Mouse (Mus musculus): ENCODE results near the gene Rnf169. TPM values are rescaled to one million over a fixed set of nuclear protein-coding genes. Genes with fewer than 3 reads are reported as not detected.

Rnf169 gene
- polyA plus RNA-seq, 1 experiment from 2014 or later = 6.4 TPM

DNA sequence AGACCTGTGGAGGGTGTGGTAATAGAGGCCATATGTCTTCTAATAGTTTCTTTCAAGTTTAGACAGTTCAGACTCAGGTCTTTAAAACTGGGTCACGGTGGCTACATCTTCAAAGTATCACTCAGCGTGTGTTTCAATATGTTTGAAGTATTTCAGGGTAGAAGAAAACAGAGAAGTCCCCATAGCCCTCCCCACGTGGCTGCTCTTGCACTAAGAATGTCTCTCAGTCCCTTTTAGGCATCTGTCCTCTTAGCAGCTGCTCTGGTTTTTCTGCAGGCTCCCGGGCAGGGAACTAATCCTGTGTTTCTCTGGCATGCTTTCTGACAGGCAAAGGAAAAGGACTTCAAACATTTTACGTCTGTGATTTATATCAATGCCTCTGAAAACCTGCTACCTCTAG, 104.4 kb downstream of the Rnf169 start:
- no peak for ATAC-seq (ENCODE audit: low FRiP score, low read depth)
- 26% methylated on average over 5 of the region's 5 CpGs for WGBS
- H3K4me3 ChIP-seq = no peak overlapping the region
- H3K4me1 ChIP-seq = no peaks in the 10 kb centered on the region
- no peaks in the 10 kb centered on the region for H3K36me3 ChIP-seq
- H3K9me3 ChIP-seq = no peaks in the 10 kb centered on the region
- no peak overlapping the region for H3K9ac ChIP-seq
- no peak overlapping the region for H3K27ac ChIP-seq
- no peaks in the 10 kb centered on the region for H3K27me3 ChIP-seq
- no peak overlapping the region for H3K4me2 ChIP-seq (replicated peaks)

DNA sequence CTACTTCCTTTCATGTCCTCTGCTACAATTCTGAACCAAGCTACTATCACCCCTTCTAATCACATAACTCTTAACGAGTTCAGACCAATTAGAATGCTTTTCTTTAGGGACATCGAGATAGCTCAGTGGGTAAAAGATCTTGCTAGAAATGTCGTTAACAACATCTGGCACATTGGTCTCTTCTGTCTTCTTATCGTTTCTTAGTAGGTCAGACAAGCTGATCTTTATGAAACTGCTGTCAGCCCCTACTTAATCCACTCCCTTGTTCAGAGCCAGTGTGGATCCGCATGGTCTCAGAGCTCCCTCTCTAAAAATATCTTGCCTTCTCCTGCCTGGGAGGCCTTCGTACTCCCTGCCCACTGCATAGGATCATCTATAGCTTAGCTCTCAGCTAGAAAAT, 106.3 kb downstream of the Rnf169 start:
- no peaks in the 10 kb centered on the region for H3K27me3 ChIP-seq
- ATAC-seq (ENCODE audit: low FRiP score, low read depth) = no peak
- H3K9me3 ChIP-seq = no peaks in the 10 kb centered on the region
- no peak overlapping the region for H3K4me3 ChIP-seq
- WGBS = 72% methylated on average over 6 of the region's 6 CpGs
- H3K4me1 ChIP-seq = no peaks in the 10 kb centered on the region
- no peak overlapping the region for H3K9ac ChIP-seq
- H3K27ac ChIP-seq = no peak overlapping the region
- no peaks in the 10 kb centered on the region for H3K36me3 ChIP-seq
- H3K4me2 ChIP-seq (replicated peaks) = no peak overlapping the region

Other genes starting within 250 kb of the Rnf169 start
- gene Olfr521, start 216.9 kb downstream of the Rnf169 start, polyA plus RNA-seq (2015; fragmentation: Nextera tagmentation; extraction: Ambion mirVana) = not detected in 2 replicates
- 4.0 and 4.3 TPM in 2 replicates for gene Neu3, start 152.0 kb downstream of the Rnf169 start, polyA plus RNA-seq (2015; fragmentation: Nextera tagmentation; extraction: Ambion mirVana)
- gene Xrra1, start 121.3 kb downstream of the Rnf169 start, polyA plus RNA-seq (2015; fragmentation: Nextera tagmentation; extraction: Ambion mirVana) = 0.15 and 0.27 TPM in 2 replicates
- 380 and 391 TPM in 2 replicates for gene Spcs2, start 117.0 kb downstream of the Rnf169 start, polyA plus RNA-seq (2015; fragmentation: Nextera tagmentation; extraction: Ambion mirVana)
- 2.6 and 3.0 TPM in 2 replicates for gene Chrdl2, start 25.7 kb upstream of the Rnf169 start, polyA plus RNA-seq (2015; fragmentation: Nextera tagmentation; extraction: Ambion mirVana)
- gene Pold3, start 141.1 kb upstream of the Rnf169 start, polyA plus RNA-seq (2015; fragmentation: Nextera tagmentation; extraction: Ambion mirVana) = 74.0 and 75.5 TPM in 2 replicates
- 24.8 and 28.8 TPM in 2 replicates for gene Lipt2, start 178.8 kb upstream of the Rnf169 start, polyA plus RNA-seq (2015; fragmentation: Nextera tagmentation; extraction: Ambion mirVana)
- 14.0 and 16.0 TPM in 2 replicates for gene Kcne3, start 196.1 kb upstream of the Rnf169 start, polyA plus RNA-seq (2015; fragmentation: Nextera tagmentation; extraction: Ambion mirVana)
- gene Pgm2l1, start 246.9 kb upstream of the Rnf169 start, polyA plus RNA-seq (2015; fragmentation: Nextera tagmentation; extraction: Ambion mirVana) = 4.3 and 5.5 TPM in 2 replicates

All from limb, embryonic 13.5 days (tissue).